Mouse (Mus musculus) ES-Bruce4 (cell line): ENCODE measurements at regions not wholly inside any gene's neighbourhood (a gene's known extent, or its start where the extent isn't known, plus 50 kb on each side); places are given as distances from the start of the nearest gene placed in this dataset.

Source experiments
- H3K27ac ChIP-seq: 2 replicates; pipeline ENCODE4 v1.5.1; 2012; ENCODE audit warnings: low read length, inconsistent platforms; ENCODE audit not compliant: insufficient read depth
- H3K27me3 ChIP-seq: 2 replicates; pipeline ENCODE4 v1.6.1; 2012; ENCODE audit warnings: mild to moderate bottlenecking, low read length, inconsistent platforms; ENCODE audit not compliant: control insufficient read depth, poor library complexity, insufficient read depth, severe bottlenecking
- H3K36me3 ChIP-seq: 2 replicates; pipeline ENCODE4 v1.6.1; 2012; ENCODE audit warnings: inconsistent platforms, mild to moderate bottlenecking, low read length, moderate library complexity; ENCODE audit not compliant: control insufficient read depth, poor library complexity, insufficient read depth, severe bottlenecking
- H3K4me1 ChIP-seq: one replicate; pipeline ENCODE4 v1.8.1; 2011; ENCODE audit warnings: low read length; ENCODE audit not compliant: control insufficient read depth, insufficient read depth
- H3K4me3 ChIP-seq: 2 replicates; pipeline ENCODE4 v1.5.1; 2011; ENCODE audit warnings: low read depth, mild to moderate bottlenecking, low read length
- H3K9ac ChIP-seq: 2 replicates; pipeline ENCODE4 v1.6.1; 2012; ENCODE audit warnings: low read depth, mild to moderate bottlenecking, inconsistent platforms; ENCODE audit not compliant: poor library complexity, severe bottlenecking
- H3K9me3 ChIP-seq: replicated peaks from 2 replicates; pipeline ENCODE4 v1.6.1; 2012; ENCODE audit warnings: mild to moderate bottlenecking, low read length, inconsistent platforms; ENCODE audit not compliant: control insufficient read depth, poor library complexity, insufficient read depth, severe bottlenecking
- CTCF ChIP-seq: IDR thresholded peaks from one replicate; pipeline ENCODE4 v1.8.1; 2011; ENCODE audit warnings: low read depth, low read length
- EP300 ChIP-seq: IDR thresholded peaks from 2 replicates; pipeline ENCODE4 v1.6.1; 2011; ENCODE audit warnings: low read depth, low read length; ENCODE audit not compliant: insufficient read depth
- POLR2A ChIP-seq: IDR thresholded peaks from one replicate; pipeline ENCODE4 v1.8.1; 2011; ENCODE audit warnings: low read length; ENCODE audit not compliant: insufficient read depth

DNA sequence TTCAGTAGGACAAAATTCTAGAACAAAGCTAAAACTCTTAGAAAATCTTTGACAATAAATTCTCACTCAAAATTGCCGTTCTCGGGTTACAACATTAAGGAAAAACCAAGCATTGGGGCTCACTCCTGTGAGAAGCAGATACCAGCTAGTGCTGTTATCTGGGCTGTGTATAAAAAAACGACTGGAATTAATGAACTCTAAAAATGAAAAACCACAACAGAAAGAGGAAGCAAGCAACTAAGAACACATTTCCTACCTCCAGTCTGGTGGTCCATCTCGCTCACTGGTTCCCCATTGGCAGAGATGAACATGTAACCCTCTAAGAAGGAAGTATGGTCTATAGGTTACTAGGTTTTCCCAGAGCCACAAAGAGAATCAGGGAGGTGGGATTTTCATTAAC lies 824.9 kb upstream of the 2610301B20Rik start:
- no peaks in the 10 kb centered on the region for H3K9me3 ChIP-seq
- H3K9ac ChIP-seq = no peak overlapping the region
- H3K36me3 ChIP-seq = no peaks in the 10 kb centered on the region
- TF ChIP-seq EP300 (no peak), POLR2A (no peak), CTCF (no peak)
- no peak overlapping the region for H3K4me3 ChIP-seq
- no peaks in the 10 kb centered on the region for H3K4me1 ChIP-seq
- no peak overlapping the region for H3K27ac ChIP-seq
- H3K27me3 ChIP-seq = no peaks in the 10 kb centered on the region

DNA sequence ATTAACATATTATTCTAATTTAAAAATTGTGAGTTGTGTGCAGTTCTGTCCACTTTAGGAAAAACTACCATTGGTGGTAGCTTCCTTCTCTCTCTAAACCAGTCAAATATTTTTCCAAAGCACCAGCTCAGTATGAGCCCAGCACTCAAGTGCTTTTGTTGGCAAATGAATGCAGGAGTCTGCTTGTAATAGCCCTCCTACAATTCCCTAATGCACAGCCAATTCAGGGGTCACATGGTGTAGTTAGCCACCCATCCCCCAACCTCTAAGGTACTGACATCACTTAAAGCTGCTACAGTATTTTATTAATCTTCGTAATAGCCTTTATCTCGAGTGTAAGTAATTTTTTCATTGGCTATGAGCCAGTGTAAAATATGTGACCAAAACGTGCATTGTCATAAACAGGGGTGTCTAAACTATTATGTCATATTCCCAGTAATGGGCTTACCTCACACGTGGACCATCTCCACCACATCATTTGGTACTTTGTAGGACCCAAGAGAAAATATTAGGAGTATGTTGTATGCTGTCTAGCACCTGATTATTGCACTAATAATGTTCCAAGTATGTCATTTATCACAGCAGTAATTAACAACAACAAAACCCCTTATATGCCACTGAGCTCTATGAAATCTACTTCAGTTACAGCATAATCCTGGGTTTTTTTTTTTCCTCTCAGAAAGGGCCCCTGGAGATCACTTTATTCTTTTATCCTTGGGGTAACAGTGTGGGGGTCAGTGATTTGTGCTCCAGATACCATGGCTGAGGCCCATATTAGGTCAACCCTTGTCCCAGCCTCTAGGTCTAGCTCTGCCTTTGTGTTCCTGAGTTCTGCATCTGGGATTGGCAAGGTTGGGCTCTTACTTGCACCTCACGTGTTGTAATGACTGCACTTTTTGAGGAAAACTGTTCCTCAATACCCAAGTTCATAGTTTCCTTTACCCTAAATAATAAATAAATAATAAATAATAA lies 822.7 kb upstream of the 2610301B20Rik start:
- no peak overlapping the region for H3K9ac ChIP-seq
- no peaks in the 10 kb centered on the region for H3K27me3 ChIP-seq
- H3K36me3 ChIP-seq = no peaks in the 10 kb centered on the region
- H3K4me1 ChIP-seq = no peaks in the 10 kb centered on the region
- no peaks in the 10 kb centered on the region for H3K9me3 ChIP-seq
- no peak for TF ChIP-seq CTCF
- TF ChIP-seq POLR2A = no peak
- TF ChIP-seq EP300 = no peak
- no peak overlapping the region for H3K4me3 ChIP-seq
- H3K27ac ChIP-seq = no peak overlapping the region

DNA sequence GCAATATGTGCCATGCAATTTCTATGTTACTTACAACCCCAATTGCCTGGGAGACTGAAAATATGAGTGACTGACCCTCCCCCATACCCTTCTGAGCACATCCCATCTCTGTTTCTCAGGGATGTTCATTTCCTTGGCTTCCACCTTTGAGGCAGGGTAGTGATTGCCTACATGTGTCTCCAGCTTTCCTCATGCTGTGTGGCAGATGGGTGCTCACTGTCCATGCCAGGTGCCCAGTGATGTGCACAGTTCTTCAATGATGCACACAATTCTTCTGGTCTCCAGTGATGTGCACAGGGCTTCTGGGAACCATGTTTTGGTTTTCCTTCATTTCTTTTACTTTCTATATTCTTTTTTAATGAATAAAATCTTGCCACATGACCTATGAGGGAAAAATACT lies 821.4 kb upstream of the 2610301B20Rik start:
- no peaks in the 10 kb centered on the region for H3K27me3 ChIP-seq
- no peak overlapping the region for H3K9ac ChIP-seq
- H3K36me3 ChIP-seq = no peaks in the 10 kb centered on the region
- H3K4me3 ChIP-seq = no peak overlapping the region
- TF ChIP-seq EP300 (no peak), POLR2A (no peak), CTCF (no peak)
- no peak overlapping the region for H3K27ac ChIP-seq
- H3K4me1 ChIP-seq = no peaks in the 10 kb centered on the region
- H3K9me3 ChIP-seq = no peaks in the 10 kb centered on the region

DNA sequence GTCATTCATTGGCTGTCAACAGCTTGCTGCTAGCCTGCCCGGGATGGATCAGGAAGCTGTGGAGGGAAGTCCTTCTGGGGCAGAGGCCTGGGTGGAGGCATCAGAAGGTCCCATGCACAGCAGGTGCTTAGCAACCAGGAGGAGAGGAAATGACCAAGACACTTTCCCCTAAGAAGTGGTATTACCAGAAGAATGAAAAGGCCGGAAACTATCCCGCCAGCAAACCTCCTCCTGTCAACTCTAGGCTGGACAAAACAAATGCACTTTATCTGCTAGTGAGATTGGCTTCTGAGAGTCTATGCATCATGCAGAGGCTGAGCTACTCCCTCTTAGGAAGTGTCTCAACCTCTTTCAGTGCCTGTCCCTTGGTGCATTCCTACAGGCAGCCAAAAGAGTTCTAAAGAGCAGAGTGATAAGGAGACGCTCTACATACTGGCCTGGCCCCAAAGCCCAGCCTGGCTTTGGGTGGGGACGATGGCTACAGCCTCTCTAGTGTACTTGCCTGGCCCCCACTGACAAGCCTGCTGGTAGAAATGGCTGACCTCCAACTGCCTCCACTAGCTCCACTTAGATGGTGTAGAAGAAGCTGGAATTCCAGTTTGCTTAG lies 801.7 kb upstream of the 2610301B20Rik start:
- no peaks in the 10 kb centered on the region for H3K36me3 ChIP-seq
- no peak for TF ChIP-seq EP300
- TF ChIP-seq CTCF = no peak
- TF ChIP-seq POLR2A = no peak

DNA sequence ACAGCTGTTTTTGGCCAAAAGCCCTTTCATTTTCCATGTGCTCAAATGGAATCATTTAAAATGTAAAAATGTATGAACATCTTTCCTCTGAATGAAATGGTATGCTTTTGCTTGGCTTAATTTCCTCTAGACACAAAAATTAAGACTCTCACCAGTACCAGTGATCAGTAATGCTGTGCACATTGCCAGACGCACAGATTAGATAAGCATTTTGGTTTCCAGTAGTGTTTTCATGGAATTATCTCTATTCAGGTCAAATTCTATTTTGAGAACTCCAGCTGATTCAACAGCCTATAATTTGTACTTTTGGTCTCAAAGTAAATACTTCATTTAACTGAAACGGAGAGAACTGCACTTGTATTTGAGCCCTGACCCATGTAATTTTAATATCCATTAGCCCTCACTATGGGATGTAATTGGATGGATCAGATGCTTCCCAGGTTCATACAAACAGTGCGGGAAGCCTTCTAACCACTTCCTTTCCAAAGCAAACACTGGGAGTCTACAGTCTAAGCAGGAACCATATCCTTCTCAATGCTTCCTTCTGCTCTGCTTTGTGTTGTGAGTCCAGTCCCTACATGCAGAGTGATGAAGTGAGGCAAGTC lies 794.6 kb upstream of the 2610301B20Rik start:
- Histone ChIP-seq H3K9me3 (no peaks in the 10 kb centered on the region), H3K36me3 (no peaks in the 10 kb centered on the region), H3K4me1 (no peaks in the 10 kb centered on the region), H3K27ac (no peak overlapping the region), H3K27me3 (no peaks in the 10 kb centered on the region), H3K9ac (no peak overlapping the region), H3K4me3 (no peak overlapping the region)
- TF ChIP-seq CTCF (no peak), POLR2A (no peak), EP300 (no peak)

More for the DNA sequence above, 801.7 kb upstream of the 2610301B20Rik start:
- Histone ChIP-seq H3K9ac (no peak overlapping the region), H3K4me1 (no peaks in the 10 kb centered on the region), H3K27me3 (no peaks in the 10 kb centered on the region), H3K4me3 (no peak overlapping the region), H3K27ac (no peak overlapping the region), H3K9me3 (no peaks in the 10 kb centered on the region)

DNA sequence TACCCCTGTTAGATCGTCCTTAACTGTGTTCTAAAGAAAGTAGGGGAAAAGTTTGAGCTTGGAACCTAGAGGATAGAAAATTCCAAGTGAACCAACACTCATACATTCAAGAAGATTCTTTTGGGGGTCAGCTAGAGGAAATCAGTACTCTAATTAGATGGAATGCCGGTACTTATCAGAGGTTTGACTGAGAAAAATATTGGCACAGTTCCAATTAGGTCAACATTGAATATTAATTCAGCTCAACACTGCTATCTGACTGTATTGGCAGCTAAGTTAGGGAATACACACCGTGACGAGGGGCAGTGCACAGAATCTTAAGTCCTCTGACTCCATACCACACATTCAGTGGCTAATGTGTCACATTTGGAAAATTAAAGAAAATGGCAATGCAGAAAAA lies 759.5 kb upstream of the 2610301B20Rik start:
- TF ChIP-seq POLR2A (no peak), CTCF (no peak), EP300 (no peak)
- Histone ChIP-seq H3K27me3 (no peaks in the 10 kb centered on the region), H3K36me3 (no peaks in the 10 kb centered on the region), H3K4me1 (no peaks in the 10 kb centered on the region), H3K27ac (no peak overlapping the region), H3K9me3 (no peaks in the 10 kb centered on the region; the same call in 1 of the 2 replicates), H3K4me3 (no peak overlapping the region), H3K9ac (no peak overlapping the region)
